Mouse (Mus musculus) thymus, adult 2 months (tissue): ENCODE measurements around the gene Ifitm1.

Source experiments
- CTCF ChIP-seq: fragments of 200-500 bp; IDR thresholded peaks from 2 replicates; pipeline ENCODE4 v1.5.1; 2012; ENCODE audit warnings: mild to moderate bottlenecking, control low read depth, low read length, moderate library complexity, borderline replicate concordance; ENCODE audit not compliant: control insufficient read depth, poor library complexity, insufficient read depth; ENCODE audit errors: extremely low read depth
- POLR2A ChIP-seq: fragments of 200-500 bp; IDR thresholded peaks from 2 replicates; pipeline ENCODE4 v1.6.1; 2012; ENCODE audit warnings: mild to moderate bottlenecking, low read length, control low read depth, moderate library complexity; ENCODE audit not compliant: control insufficient read depth, poor library complexity, insufficient read depth; ENCODE audit errors: extremely low read depth

DNA sequence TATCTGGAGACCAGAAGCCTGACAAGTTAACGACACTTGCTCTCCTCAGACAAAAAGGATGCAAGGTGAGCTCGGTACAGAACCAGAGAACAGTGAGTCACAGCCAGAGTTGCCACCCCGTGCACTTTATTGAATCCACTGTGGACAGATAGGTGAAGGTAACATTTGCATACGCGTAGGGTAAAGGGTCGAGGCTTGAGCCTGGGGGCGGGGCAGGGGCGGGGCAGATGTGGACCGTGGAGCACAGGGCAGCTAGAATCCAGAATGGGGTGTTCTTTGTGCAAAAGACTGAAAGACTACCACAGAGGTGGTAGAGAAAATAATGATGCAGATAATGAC, 12.3 kb upstream of the Ifitm1 start:
- TF ChIP-seq CTCF: no peak
- TF ChIP-seq POLR2A: no peak
